Mouse (Mus musculus): Measurements from ENCODE around the gene Sptbn1. TPM values are rescaled to one million over a fixed set of nuclear protein-coding genes. Genes with fewer than 3 reads are reported as not detected.

The Sptbn1 gene
- polyA plus RNA-seq, 1 experiment from 2014 or later = 110 TPM

DNA sequence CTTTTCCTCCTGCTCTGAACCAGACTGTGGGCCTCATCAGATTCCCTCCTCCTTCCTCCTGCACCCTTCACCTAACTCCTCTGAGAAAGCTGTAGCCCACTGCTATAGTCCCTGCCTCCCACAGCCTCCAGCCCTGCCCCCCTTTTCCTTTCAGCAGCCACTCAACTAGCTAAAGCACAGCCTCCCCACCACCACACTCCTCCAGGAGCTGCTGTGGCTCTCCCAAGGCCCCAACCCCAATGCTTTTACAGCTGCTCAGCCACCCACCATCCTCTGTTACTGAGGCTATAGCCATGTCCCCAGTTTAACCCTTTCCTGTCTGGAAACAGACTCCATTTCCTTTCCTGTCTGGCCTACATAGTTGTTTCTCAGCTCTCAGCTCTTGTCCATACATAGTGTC lies 182.9 kb downstream of the Sptbn1 start:
- ATAC-seq (ENCODE audit: insufficient read depth, low FRiP score) = no peak
- no peak overlapping the region for H3K27ac ChIP-seq (ENCODE audit: low read length)
- no peaks in the 10 kb centered on the region for H3K36me3 ChIP-seq (ENCODE audit: control insufficient read depth, insufficient read depth, low read length)
- H3K4me1 ChIP-seq (ENCODE audit: control insufficient read depth, insufficient read depth, low read length) = no peaks in the 10 kb centered on the region
- no peaks in the 10 kb centered on the region for H3K27me3 ChIP-seq (ENCODE audit: control insufficient read depth, insufficient read depth, low read length)
- H3K4me3 ChIP-seq (replicated peaks; ENCODE audit: low read length) = no peak overlapping the region
- no peak overlapping the region for H3K4me2 ChIP-seq (ENCODE audit: low read depth, low read length)
- no peak overlapping the region for H3K9ac ChIP-seq (ENCODE audit: low read length)
- H3K9me3 ChIP-seq (replicated peaks; ENCODE audit: control insufficient read depth, low read length) = no peaks in the 10 kb centered on the region

DNA sequence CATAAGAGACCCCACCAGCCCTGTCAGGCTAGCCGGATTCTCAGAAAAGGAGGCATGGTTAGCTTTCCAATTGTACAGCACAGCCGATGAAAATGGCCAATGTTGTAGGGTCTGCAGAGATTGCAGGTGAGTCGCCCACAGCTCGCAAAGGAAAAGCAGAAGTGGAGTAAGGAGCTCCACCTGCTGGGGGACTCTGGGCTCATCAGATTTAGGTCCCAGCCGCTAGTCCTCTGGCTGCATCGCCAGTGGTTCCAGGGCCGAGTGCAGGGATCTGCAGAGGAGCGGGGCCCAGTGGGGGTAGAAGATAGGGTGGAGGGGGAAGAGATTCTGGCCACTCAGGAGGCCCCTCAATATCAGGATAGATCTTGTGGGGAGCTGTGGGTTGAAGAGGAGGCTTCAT lies 210.7 kb downstream of the Sptbn1 start:
- Histone ChIP-seq H3K4me1 (ENCODE audit: control insufficient read depth, insufficient read depth, low read length) (no peaks in the 10 kb centered on the region), H3K27ac (ENCODE audit: low read length) (no peak overlapping the region), H3K4me2 (ENCODE audit: low read depth, low read length) (no peak overlapping the region), H3K9me3 (replicated peaks; ENCODE audit: control insufficient read depth, low read length) (no peaks in the 10 kb centered on the region), H3K36me3 (ENCODE audit: control insufficient read depth, insufficient read depth, low read length) (no peaks in the 10 kb centered on the region), H3K27me3 (ENCODE audit: control insufficient read depth, insufficient read depth, low read length) (no peaks in the 10 kb centered on the region), H3K4me3 (replicated peaks; ENCODE audit: low read length) (no peak overlapping the region), H3K9ac (ENCODE audit: low read length) (no peak overlapping the region)
- ATAC-seq (ENCODE audit: insufficient read depth, low FRiP score) = no peak
- WGBS = 47% methylated on average over 8 of the region's 8 CpGs

Other genes starting within 250 kb of the Sptbn1 start
- 1.1 and 1.3 TPM in 2 replicates for gene Eml6, start 242.1 kb downstream of the Sptbn1 start, polyA plus RNA-seq (2015; fragmentation: Nextera tagmentation; extraction: Ambion mirVana)
- gene 4930505A04Rik, start 203.7 kb upstream of the Sptbn1 start, polyA plus RNA-seq (2015; fragmentation: Nextera tagmentation; extraction: Ambion mirVana) = 0.25 TPM in 1 of 2 replicates, not detected in the other